Mouse (Mus musculus): ENCODE measurements around the gene Cit. TPM values are rescaled to one million over a fixed set of nuclear protein-coding genes. Genes with fewer than 3 reads are reported as not detected.

Gene Cit
- polyA plus RNA-seq, 2 experiments, result 11.7 to 19.0 TPM

DNA sequence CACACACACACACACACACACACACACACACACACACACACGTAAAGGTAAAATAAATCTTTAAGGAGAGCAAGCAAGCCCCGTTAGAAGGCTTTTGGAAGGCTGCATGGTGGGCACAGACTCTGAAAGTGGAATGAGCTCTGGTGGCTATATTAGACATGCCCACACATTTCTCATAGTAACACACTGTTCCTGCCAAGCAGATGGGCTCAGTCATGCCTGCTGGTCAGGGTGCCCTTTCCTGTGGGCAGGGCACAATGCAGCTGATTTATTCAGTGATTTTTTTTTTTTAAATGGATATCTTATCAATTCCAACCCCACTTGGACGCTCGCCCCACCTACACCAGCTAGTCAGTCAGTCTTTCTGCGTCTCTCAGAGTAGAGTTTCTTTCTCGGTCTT, 109.0 kb downstream of the Cit start:
- 94% methylated on average over 6 of the region's 6 CpGs for WGBS
- Histone ChIP-seq H3K4me3 (replicated peaks; ENCODE audit: low read length) (no peak overlapping the region), H3K9me3 (ENCODE audit: control insufficient read depth, low read length) (0 out of 2 replicates have a peak, but pooled peaks cover 3% of the 10 kb centered on the region), H3K36me3 (ENCODE audit: control insufficient read depth, insufficient read depth, low read length) (peaks cover 48% of the 10 kb centered on the region), H3K27me3 (ENCODE audit: control insufficient read depth, insufficient read depth, low read length) (no peaks in the 10 kb centered on the region), H3K4me2 (replicated peaks; ENCODE audit: low read depth, low read length, severe bottlenecking) (no peak overlapping the region), H3K9ac (ENCODE audit: low read depth, low read length, severe bottlenecking) (no peak overlapping the region), H3K27ac (replicated peaks; ENCODE audit: low read depth, low read length) (no peak overlapping the region), H3K4me1 (ENCODE audit: control insufficient read depth, insufficient read depth, low read length) (no peaks in the 10 kb centered on the region)
- DNase-seq (ENCODE audit: low spot score) (no peak), ATAC-seq (ENCODE audit: low FRiP score, low read depth) (no peak)
- no peak for TF ChIP-seq POLR2A (IDR thresholded peaks at IDR 0.05; ENCODE audit: borderline replicate concordance, extremely low read depth, insufficient read depth, insufficient read length)

DNA sequence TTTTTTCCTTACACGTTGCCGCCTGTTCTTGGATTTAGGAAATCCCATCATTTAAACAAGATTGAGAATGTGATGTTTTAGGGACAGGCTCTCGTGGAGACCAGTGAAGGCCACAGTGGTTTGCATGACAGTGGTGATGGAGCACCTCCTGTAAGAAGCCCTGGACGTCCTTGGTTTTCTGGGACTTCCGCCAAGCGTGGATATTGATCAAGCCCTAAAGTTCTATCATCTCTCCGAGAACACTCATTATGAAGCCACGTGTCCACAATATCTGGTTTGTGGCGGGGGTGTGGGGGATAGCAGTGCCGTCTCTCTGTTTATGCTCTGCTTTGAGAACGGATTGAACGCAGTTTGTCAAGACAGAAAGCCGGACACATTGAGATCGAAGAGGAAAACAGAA, 109.5 kb downstream of the Cit start:
- no peak for ATAC-seq (ENCODE audit: low FRiP score, low read depth)

DNA sequence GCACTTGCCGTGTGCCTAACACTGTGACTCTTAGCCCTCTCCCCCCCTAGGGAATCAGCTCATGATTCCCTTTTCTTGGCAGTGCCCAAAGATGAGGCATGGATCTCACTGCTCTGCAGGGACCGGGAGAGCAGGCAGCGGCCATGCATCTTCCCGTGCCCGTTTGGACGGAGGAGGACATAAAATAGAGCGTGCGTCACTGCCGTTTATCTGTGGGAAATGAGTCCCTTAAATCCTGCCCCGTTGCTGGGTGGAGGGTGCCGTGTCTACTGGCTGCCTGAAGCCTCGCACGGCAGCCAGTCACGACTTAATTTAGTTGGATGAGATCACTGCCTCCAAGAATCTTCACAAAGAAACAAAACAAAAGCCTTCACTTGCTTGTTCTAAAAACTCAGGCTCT, 110.1 kb downstream of the Cit start:
- Histone ChIP-seq H3K27ac (replicated peaks; ENCODE audit: low read depth, low read length) (no peak overlapping the region), H3K9ac (ENCODE audit: low read depth, low read length, severe bottlenecking) (no peak overlapping the region), H3K36me3 (ENCODE audit: control insufficient read depth, insufficient read depth, low read length) (peaks cover 48% of the 10 kb centered on the region), H3K4me2 (replicated peaks; ENCODE audit: low read depth, low read length, severe bottlenecking) (no peak overlapping the region), H3K4me3 (replicated peaks; ENCODE audit: low read length) (no peak overlapping the region), H3K9me3 (ENCODE audit: control insufficient read depth, low read length) (0 out of 2 replicates have a peak, but pooled peaks cover 3% of the 10 kb centered on the region), H3K27me3 (ENCODE audit: control insufficient read depth, insufficient read depth, low read length) (no peaks in the 10 kb centered on the region), H3K4me1 (ENCODE audit: control insufficient read depth, insufficient read depth, low read length) (no peaks in the 10 kb centered on the region)
- DNase-seq (ENCODE audit: low spot score) (no peak), ATAC-seq (ENCODE audit: low FRiP score, low read depth) (no peak)
- no peak for TF ChIP-seq POLR2A (IDR thresholded peaks at IDR 0.05; ENCODE audit: borderline replicate concordance, extremely low read depth, insufficient read depth, insufficient read length)
- WGBS, result 97% methylated on average over 14 of the region's 14 CpGs

More for the DNA sequence above, 109.5 kb downstream of the Cit start:
- no peaks in the 10 kb centered on the region for H3K4me1 ChIP-seq (ENCODE audit: control insufficient read depth, insufficient read depth, low read length)
- H3K36me3 ChIP-seq (ENCODE audit: control insufficient read depth, insufficient read depth, low read length), result peaks cover 48% of the 10 kb centered on the region
- no peak overlapping the region for H3K4me3 ChIP-seq (replicated peaks; ENCODE audit: low read length)
- 96% methylated on average over 14 of the region's 14 CpGs for WGBS
- TF ChIP-seq POLR2A (IDR thresholded peaks at IDR 0.05; ENCODE audit: borderline replicate concordance, extremely low read depth, insufficient read depth, insufficient read length), result no peak
- H3K9ac ChIP-seq (ENCODE audit: low read depth, low read length, severe bottlenecking), result no peak overlapping the region
- no peak for DNase-seq (ENCODE audit: low spot score)
- H3K9me3 ChIP-seq (ENCODE audit: control insufficient read depth, low read length), result 0 out of 2 replicates have a peak, but pooled peaks cover 3% of the 10 kb centered on the region
- H3K4me2 ChIP-seq (replicated peaks; ENCODE audit: low read depth, low read length, severe bottlenecking), result no peak overlapping the region
- no peak overlapping the region for H3K27ac ChIP-seq (replicated peaks; ENCODE audit: low read depth, low read length)
- H3K27me3 ChIP-seq (ENCODE audit: control insufficient read depth, insufficient read depth, low read length), result no peaks in the 10 kb centered on the region

DNA sequence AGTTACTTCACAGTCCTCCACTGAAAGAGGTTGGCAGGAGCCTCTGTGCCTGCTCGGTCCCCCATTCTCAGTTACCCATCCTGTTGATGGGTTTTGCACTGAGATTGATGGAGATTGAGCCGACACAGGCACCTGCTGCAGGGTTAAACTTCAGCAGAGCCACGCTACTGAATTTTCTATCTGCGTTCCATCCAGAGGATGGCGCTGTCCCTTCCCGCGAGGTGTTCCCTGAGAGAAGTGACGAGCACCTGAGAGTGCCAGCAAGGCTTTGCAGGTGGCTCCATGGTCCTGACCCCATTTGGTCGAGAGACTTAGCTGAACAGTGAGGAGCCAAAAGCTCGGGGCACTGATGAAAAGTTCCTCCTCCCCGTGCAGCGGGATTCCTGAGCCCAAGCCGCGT, 111.0 kb downstream of the Cit start:
- H3K4me1 ChIP-seq (ENCODE audit: control insufficient read depth, insufficient read depth, low read length), result no peaks in the 10 kb centered on the region
- no peak overlapping the region for H3K27ac ChIP-seq (replicated peaks; ENCODE audit: low read depth, low read length)
- DNase-seq (ENCODE audit: low spot score) (no peak), ATAC-seq (ENCODE audit: low FRiP score, low read depth) (no peak)
- H3K36me3 ChIP-seq (ENCODE audit: control insufficient read depth, insufficient read depth, low read length), result peaks cover 42% of the 10 kb centered on the region
- no peak overlapping the region for H3K4me3 ChIP-seq (replicated peaks; ENCODE audit: low read length)
- H3K9ac ChIP-seq (ENCODE audit: low read depth, low read length, severe bottlenecking), result no peak overlapping the region
- no peak overlapping the region for H3K4me2 ChIP-seq (replicated peaks; ENCODE audit: low read depth, low read length, severe bottlenecking)
- WGBS, result 93% methylated on average over 14 of the region's 14 CpGs
- no peak for TF ChIP-seq POLR2A (IDR thresholded peaks at IDR 0.05; ENCODE audit: borderline replicate concordance, extremely low read depth, insufficient read depth, insufficient read length)
- no peaks in the 10 kb centered on the region for H3K27me3 ChIP-seq (ENCODE audit: control insufficient read depth, insufficient read depth, low read length)
- H3K9me3 ChIP-seq (ENCODE audit: control insufficient read depth, low read length), result 0 out of 2 replicates have a peak, but pooled peaks cover 3% of the 10 kb centered on the region

DNA sequence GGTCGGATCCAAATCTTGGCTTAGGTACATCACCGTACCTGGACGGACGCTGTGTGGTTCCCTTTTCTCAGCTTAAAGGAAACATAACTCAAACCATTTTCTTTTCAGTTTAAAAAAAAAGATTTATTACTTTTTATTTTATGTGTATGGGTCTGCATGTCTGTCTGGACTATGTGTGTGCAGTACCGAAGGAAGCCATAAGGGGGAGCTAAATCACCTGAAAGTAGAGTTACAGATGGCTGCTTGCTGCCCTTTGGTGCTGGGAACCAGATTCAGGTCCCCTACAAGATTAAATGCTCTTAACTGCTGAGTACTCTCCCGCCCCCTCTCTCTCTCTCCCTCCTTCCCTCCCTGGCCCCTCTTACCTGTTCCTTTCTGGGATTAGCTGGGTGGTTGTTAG, 112.1 kb downstream of the Cit start:
- DNase-seq (ENCODE audit: low spot score), result no peak
- Histone ChIP-seq H3K9me3 (ENCODE audit: control insufficient read depth, low read length) (0 out of 2 replicates have a peak, but pooled peaks cover 3% of the 10 kb centered on the region), H3K4me3 (replicated peaks; ENCODE audit: low read length) (no peak overlapping the region), H3K4me1 (ENCODE audit: control insufficient read depth, insufficient read depth, low read length) (no peaks in the 10 kb centered on the region), H3K9ac (ENCODE audit: low read depth, low read length, severe bottlenecking) (no peak overlapping the region), H3K4me2 (replicated peaks; ENCODE audit: low read depth, low read length, severe bottlenecking) (no peak overlapping the region), H3K27me3 (ENCODE audit: control insufficient read depth, insufficient read depth, low read length) (no peaks in the 10 kb centered on the region), H3K27ac (replicated peaks; ENCODE audit: low read depth, low read length) (no peak overlapping the region), H3K36me3 (ENCODE audit: control insufficient read depth, insufficient read depth, low read length) (peaks cover 33% of the 10 kb centered on the region)
- no peak for TF ChIP-seq POLR2A (IDR thresholded peaks at IDR 0.05; ENCODE audit: borderline replicate concordance, extremely low read depth, insufficient read depth, insufficient read length)
- no peak for ATAC-seq (ENCODE audit: low FRiP score, low read depth)
- WGBS, result 95% methylated on average over 6 of the region's 6 CpGs

DNA sequence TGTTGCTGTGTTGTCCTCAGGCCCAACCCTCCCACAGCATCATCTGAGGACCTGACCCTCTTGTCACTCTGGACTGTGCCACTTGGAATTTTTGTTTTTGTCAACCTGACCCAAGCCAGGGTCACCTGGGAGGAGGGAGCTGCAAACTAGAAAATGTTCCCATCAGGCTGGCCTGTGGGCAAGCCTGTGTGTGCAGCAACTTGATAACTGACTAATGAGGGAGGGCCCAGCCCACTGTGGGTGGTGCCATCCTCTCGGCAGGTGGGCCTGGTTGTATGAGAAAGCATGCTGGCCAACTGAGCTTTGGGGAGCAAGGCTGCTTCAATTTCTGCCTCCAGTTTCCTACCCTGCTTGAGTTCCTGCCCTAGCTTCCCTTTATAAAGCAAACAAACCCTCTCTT, 113.3 kb downstream of the Cit start:
- H3K36me3 ChIP-seq (ENCODE audit: control insufficient read depth, insufficient read depth, low read length), result peaks cover 22% of the 10 kb centered on the region
- H3K4me2 ChIP-seq (replicated peaks; ENCODE audit: low read depth, low read length, severe bottlenecking), result no peak overlapping the region
- no peaks in the 10 kb centered on the region for H3K9me3 ChIP-seq (ENCODE audit: control insufficient read depth, low read length)
- H3K9ac ChIP-seq (ENCODE audit: low read depth, low read length, severe bottlenecking), result no peak overlapping the region
- DNase-seq (ENCODE audit: low spot score) (no peak), ATAC-seq (ENCODE audit: low FRiP score, low read depth) (no peak)
- WGBS, result 77% methylated on average over 1 of the region's 1 CpGs
- TF ChIP-seq POLR2A (IDR thresholded peaks at IDR 0.05; ENCODE audit: borderline replicate concordance, extremely low read depth, insufficient read depth, insufficient read length), result no peak
- no peak overlapping the region for H3K27ac ChIP-seq (replicated peaks; ENCODE audit: low read depth, low read length)
- no peaks in the 10 kb centered on the region for H3K27me3 ChIP-seq (ENCODE audit: control insufficient read depth, insufficient read depth, low read length)
- H3K4me1 ChIP-seq (ENCODE audit: control insufficient read depth, insufficient read depth, low read length), result no peaks in the 10 kb centered on the region
- H3K4me3 ChIP-seq (replicated peaks; ENCODE audit: low read length), result no peak overlapping the region
